Mouse (Mus musculus) myocyte (in vitro differentiated cells): Measurements from ENCODE around the gene Nodal.

Experiments used
- CEBPB ChIP-seq: IDR thresholded peaks from 2 replicates; pipeline ENCODE4 v1.6.1; 2011; ENCODE audit warnings: mild to moderate bottlenecking, moderate library complexity; ENCODE audit not compliant: poor library complexity, insufficient read depth, severe bottlenecking
- E2F4 ChIP-seq: IDR thresholded peaks from one replicate; pipeline ENCODE4 v1.6.1; 2011; ENCODE audit warnings: mild to moderate bottlenecking, control low read depth, moderate library complexity; ENCODE audit not compliant: insufficient read depth
- MAX ChIP-seq: IDR thresholded peaks from one replicate; pipeline ENCODE4 v1.6.1; 2011; ENCODE audit warnings: low read depth, mild to moderate bottlenecking, control low read depth
- POLR2A ChIP-seq: IDR thresholded peaks from one replicate; pipeline ENCODE4 v1.6.1; 2011; ENCODE audit warnings: low read depth, mild to moderate bottlenecking, control low read depth, moderate library complexity; ENCODE audit not compliant: insufficient read length
- REST ChIP-seq: IDR thresholded peaks from one replicate; pipeline ENCODE4 v1.6.1; 2011; ENCODE audit warnings: mild to moderate bottlenecking, control low read depth, moderate library complexity; ENCODE audit not compliant: insufficient read depth, insufficient read length

GRCm38 (mm10) chr10:61405958-61406357 lies 11.8 kb upstream of the Nodal start:
- TF ChIP-seq MAX (no peak), POLR2A (no peak), CEBPB (no peak), E2F4 (no peak), REST (no peak)
